Mouse (Mus musculus) v-Abl transformed pro-B cells (cell line): ENCODE measurements at regions not wholly inside any gene's neighbourhood (a gene's known extent, or its start where the extent isn't known, plus 50 kb on each side); places are given as distances from the start of the nearest gene placed in this dataset.

Source experiments
- in situ Hi-C, 2 experiments: fragments of 400-800 bp; cut with MboI; formaldehyde crosslinking; loops; one replicate each; pipeline ENCODE4 v1.15.1; 2025; ENCODE audit not compliant: unreplicated experiment in 2 of 2

GRCm38 (mm10) chr6:14081884-14082283, 210.6 kb upstream of the 2610001J05Rik start:
- in situ Hi-C loops: loop anchor here (5.0 kb wide), 2 partner anchors 120 to 125 kb away; no protein-coding TSS in a partner anchor

DNA sequence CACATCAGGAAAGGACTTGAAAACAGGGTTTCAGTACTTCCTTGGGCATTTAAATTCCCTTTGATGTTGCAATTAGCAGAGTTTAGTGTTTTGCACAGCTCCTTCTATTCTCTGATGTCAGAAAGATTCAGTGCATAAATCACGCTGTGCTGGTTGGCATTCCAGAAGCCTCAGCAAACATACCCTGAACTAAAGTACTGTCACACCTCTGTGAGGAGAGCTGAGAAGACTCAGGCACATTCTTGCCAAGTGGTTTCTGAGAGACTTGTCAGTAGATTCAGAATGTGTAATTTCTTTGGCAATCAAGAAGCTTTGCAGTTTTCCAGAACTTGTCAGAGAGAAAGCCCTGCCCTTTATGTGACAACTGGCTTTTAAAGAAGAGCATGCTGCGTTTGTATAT, 192.4 kb upstream of the 2610001J05Rik start:
- in situ Hi-C loops: no loop called here

DNA sequence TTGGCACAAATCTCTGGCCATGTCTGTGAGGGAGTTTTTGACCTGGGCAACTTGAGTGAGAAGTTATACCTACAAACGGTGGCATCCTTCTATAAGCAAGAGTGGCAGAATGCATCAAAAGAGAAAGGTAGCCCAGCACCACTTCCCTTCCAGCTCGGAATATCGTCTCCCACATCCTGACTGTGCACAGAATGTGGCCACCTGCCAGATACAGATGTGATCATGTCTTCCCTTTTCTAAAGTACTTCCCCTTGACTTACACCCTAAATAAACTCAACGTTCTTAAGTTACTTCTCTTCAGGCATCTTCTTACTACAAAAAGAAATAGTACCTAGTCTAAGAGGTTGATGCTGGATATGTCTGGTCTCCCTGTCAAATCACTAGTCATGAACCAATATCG, 175.2 kb upstream of the 2610001J05Rik start:
- in situ Hi-C loops: no loop called here

GRCm38 (mm10) chr6:14044654-14045053, 173.3 kb upstream of the 2610001J05Rik start:
- in situ Hi-C loops: no loop called here

GRCm38 (mm10) chr6:14025898-14026297, 154.6 kb upstream of the 2610001J05Rik start:
- in situ Hi-C loops: no loop called here

GRCm38 (mm10) chr6:14018928-14019327, 147.6 kb upstream of the 2610001J05Rik start:
- in situ Hi-C loops: no loop called here

- in situ Hi-C loops: no loop called here
These were observed 111.5 kb upstream of the 2610001J05Rik start for GRCm38 (mm10) chr6:13982606-13983389.

- in situ Hi-C loops: no loop called here
These were observed 103.6 kb upstream of the 2610001J05Rik start for GRCm38 (mm10) chr6:13974710-13975506.

- in situ Hi-C loops: no loop called here
These were observed 93.2 kb upstream of the 2610001J05Rik start for GRCm38 (mm10) chr6:13964471-13964870.

DNA sequence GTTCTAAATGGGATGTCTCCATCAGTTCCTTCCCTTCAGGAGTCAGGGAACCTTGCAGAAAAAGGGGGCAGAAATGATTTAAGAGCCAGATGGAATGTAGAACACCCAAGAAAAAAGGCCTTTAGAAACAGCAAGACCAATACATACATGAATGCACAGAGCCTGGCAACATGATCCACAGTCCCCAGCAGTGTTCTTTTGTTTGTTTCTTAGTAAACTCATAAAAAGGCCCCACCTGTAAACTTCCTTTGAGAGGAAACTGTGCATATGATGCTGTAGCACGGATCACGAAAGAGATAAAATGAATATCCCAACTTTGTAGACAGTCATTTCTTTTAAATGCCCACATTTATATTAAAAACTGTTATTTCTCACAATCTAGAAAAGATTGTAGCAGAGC, 92.7 kb upstream of the 2610001J05Rik start:
- in situ Hi-C loops: no loop called here

GRCm38 (mm10) chr6:13949640-13950039, 78.3 kb upstream of the 2610001J05Rik start:
- in situ Hi-C loops: no loop called here

- in situ Hi-C loops: no loop called here
These were observed 49.8 kb upstream of the 2610001J05Rik start for GRCm38 (mm10) chr6:13920809-13921760.
